Mouse (Mus musculus) hindbrain, postnatal 0 days (tissue): ENCODE measurements at regions not wholly inside any gene's neighbourhood (a gene's known extent, or its start where the extent isn't known, plus 50 kb on each side); places are given as distances from the start of the nearest gene placed in this dataset.

Experiments
- ATAC-seq: fragments of 200-750 bp; cut with Nextera tagmentation; 2 replicates; pipeline ENCODE4 v1.8.0; 2017; ENCODE audit warnings: mild to moderate bottlenecking, moderate TSS enrichment, moderate library complexity
- DNase-seq: peaks from one replicate; pipeline ENCODE4 v3.0.0-alpha.2; 2015; ENCODE audit warnings: low spot score
- H3K27ac ChIP-seq: fragments of 300-500 bp; sonication (generic); 2 replicates; pipeline ENCODE4 v1.5.1; 2014; ENCODE audit warnings: mild to moderate bottlenecking
- H3K27me3 ChIP-seq: fragments of 300-500 bp; sonication (generic); 2 replicates; pipeline ENCODE4 v1.6.1; 2014; ENCODE audit warnings: low read length, mixed read lengths; ENCODE audit not compliant: insufficient read depth
- H3K36me3 ChIP-seq: fragments of 300-500 bp; sonication (generic); 2 replicates; pipeline ENCODE4 v1.6.1; 2014; ENCODE audit warnings: low read length, mixed read lengths; ENCODE audit not compliant: insufficient read depth
- H3K4me1 ChIP-seq: fragments of 300-500 bp; sonication (generic); 2 replicates; pipeline ENCODE4 v1.6.1; 2014; ENCODE audit warnings: antibody characterized with exemption, low read length, mixed read lengths; ENCODE audit not compliant: insufficient read depth
- H3K4me2 ChIP-seq: fragments of 300-500 bp; sonication (generic); 2 replicates; pipeline ENCODE4 v1.6.1; 2014; ENCODE audit warnings: low read depth, mild to moderate bottlenecking, low read length, moderate library complexity, mixed read lengths
- H3K4me3 ChIP-seq: fragments of 300-500 bp; sonication (generic); 2 replicates; pipeline ENCODE4 v1.5.1; 2014; ENCODE audit warnings: low read length
- H3K9ac ChIP-seq: fragments of 300-500 bp; sonication (generic); replicated peaks from 2 replicates; pipeline ENCODE4 v1.6.1; 2014; ENCODE audit warnings: mild to moderate bottlenecking, low read length, moderate library complexity, mixed read lengths
- H3K9me3 ChIP-seq: fragments of 300-500 bp; sonication (generic); 2 replicates; pipeline ENCODE4 v1.6.1; 2016; ENCODE audit warnings: low read length, mixed read lengths
- CTCF ChIP-seq: IDR thresholded peaks from 2 replicates; pipeline ENCODE4 v1.5.1; 2016; ENCODE audit warnings: antibody characterized with exemption, control low read depth, low read depth
- WGBS: fragments of 180-500 bp; shearing (Covaris S2); extraction: QIAGEN DNeasy Blood & Tissue Kit; methylation state at CpG from one replicate; pipeline ENCODE4 v1.1.7; 2014; 5-methylcytosine and 5-hydroxymethylcytosine counted together

DNA sequence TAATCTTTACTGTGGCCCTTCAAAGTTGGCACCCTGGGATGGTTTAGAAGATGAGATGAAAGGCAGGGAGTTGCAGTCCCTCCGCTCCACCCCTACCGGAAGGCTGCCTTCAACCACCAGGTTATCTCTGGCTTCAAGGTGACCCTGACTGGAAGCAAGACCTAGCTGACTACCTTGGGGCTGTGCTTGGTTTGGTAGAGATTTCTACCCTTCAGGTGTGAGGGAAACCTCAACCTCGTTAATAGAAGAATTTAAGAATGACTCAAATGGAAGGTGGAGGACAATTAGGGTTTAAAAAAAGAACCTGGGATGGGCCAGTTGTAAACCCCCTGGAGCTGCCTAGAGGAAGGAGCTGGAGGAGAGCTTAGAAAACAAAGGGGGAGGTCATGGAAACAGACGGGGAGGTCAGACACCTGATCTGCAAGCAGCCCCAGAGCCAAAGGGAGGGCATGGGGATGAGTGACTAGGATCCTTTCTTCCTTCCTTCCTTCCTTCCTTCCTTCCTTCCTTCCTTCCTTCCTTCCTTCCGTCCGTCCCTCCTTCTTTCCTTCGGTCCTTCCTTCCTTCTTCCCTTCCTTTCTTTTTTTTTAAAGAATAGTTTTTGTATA is 111.1 kb downstream of the Sox2 start:
- no peaks in the 10 kb centered on the region for H3K4me1 ChIP-seq
- H3K36me3 ChIP-seq, result no peaks in the 10 kb centered on the region
- ATAC-seq, result no peak
- DNase-seq, result no peak
- no peaks in the 10 kb centered on the region for H3K9me3 ChIP-seq
- WGBS, result 77% methylated on average over 7 of the region's 7 CpGs
- no peaks in the 10 kb centered on the region for H3K27me3 ChIP-seq
- H3K9ac ChIP-seq, result no peak overlapping the region
- TF ChIP-seq CTCF, result no peak
- H3K4me3 ChIP-seq, result no peak overlapping the region
- H3K27ac ChIP-seq, result no peak overlapping the region
- no peak overlapping the region for H3K4me2 ChIP-seq

DNA sequence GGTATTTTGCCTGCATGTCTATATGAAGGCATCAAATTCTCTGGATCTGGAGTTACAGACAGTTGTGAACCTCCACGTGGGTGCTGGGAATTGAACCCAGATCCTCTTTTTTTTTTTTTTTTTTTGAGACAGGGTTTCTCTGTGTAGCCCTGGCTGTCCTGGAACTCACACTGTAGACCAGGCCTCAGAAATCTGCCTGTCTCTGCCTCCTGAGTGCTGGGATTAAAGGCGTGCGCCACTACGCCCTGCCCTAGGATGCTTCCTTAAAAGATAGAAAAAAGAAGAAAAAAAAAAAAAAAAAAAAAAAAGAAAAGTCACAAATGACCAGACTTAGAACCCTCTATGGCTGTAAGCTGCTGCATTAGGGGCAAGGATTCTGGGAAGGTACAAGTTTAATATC is 111.6 kb downstream of the Sox2 start:
- ATAC-seq (no peak), DNase-seq (no peak)
- Histone ChIP-seq H3K4me2 (no peak overlapping the region), H3K36me3 (no peaks in the 10 kb centered on the region), H3K9ac (no peak overlapping the region), H3K4me3 (no peak overlapping the region), H3K4me1 (no peaks in the 10 kb centered on the region), H3K9me3 (no peaks in the 10 kb centered on the region), H3K27me3 (no peaks in the 10 kb centered on the region), H3K27ac (no peak overlapping the region)
- no peak for TF ChIP-seq CTCF
- 95% methylated on average over 4 of the region's 4 CpGs for WGBS

DNA sequence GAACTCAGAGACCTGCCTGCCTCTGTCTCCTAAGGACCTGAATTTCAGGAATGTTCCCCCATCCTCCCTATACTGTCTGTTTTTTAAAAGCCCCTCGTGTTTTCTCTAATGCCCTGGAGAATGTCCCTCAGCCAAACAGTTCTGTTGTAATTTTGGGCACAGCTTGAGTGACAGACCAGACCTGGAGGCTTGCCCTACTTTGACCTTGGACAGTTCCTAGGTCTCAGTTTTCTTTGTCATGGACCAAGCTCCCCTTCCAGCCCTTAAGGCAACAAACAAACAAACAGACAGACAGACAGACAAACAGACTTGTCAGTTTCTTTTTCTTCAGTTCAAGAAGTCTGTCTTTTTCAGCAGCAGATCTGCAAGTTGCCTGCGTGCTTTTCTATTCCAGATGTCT is 114.4 kb downstream of the Sox2 start:
- DNase-seq (no peak), ATAC-seq (no peak)
- Histone ChIP-seq H3K27ac (no peak overlapping the region), H3K9me3 (no peaks in the 10 kb centered on the region), H3K4me3 (no peak overlapping the region), H3K4me1 (no peaks in the 10 kb centered on the region), H3K4me2 (no peak overlapping the region), H3K36me3 (no peaks in the 10 kb centered on the region), H3K9ac (no peak overlapping the region), H3K27me3 (no peaks in the 10 kb centered on the region)
- TF ChIP-seq CTCF, result no peak
- 65% methylated on average over 2 of the region's 2 CpGs for WGBS

DNA sequence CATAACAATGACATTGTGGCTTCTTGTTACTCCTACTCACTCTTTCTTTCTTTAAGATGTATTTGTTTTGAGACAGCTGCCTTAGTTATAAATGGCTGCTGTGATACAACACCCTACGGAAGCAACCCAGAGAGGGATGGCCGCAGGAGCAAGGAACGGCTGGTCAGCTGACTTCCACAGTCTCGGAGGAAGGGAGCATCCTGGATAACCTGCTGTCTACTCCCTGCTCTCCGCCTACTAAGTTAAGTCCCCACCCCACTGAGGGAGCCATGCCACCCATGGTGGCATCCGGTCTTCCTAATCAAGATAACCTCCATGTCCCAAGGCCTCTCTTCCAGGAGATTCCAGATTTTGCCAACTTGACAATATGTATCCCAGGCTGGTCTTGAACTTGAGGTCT is 114.9 kb downstream of the Sox2 start:
- no peaks in the 10 kb centered on the region for H3K9me3 ChIP-seq
- no peak for ATAC-seq
- no peak overlapping the region for H3K4me3 ChIP-seq
- H3K36me3 ChIP-seq, result no peaks in the 10 kb centered on the region
- no peak overlapping the region for H3K9ac ChIP-seq
- WGBS, result 73% methylated on average over 6 of the region's 6 CpGs
- no peaks in the 10 kb centered on the region for H3K27me3 ChIP-seq
- no peak overlapping the region for H3K27ac ChIP-seq
- H3K4me1 ChIP-seq, result no peaks in the 10 kb centered on the region
- DNase-seq, result no peak
- no peak overlapping the region for H3K4me2 ChIP-seq
- TF ChIP-seq CTCF, result no peak

DNA sequence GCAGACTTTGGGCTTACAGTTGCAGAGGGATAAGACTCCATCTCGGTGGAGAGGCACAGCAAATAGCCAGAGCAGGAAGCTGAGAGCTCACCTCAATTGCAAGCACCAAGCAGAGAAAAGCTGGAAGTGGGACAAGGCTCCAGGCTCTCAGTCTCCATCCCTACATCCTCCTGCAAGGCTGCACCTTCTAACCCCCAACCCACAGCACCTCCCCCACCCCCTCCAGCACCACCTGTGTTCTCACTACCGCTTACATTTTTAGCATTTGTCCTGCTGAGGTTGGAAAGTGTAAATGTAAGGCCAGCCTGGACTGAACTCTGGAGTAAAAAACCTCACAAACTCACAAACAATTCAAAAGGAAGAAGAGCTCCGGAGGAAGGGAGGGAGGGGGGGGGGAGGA is 119.6 kb downstream of the Sox2 start:
- no peaks in the 10 kb centered on the region for H3K36me3 ChIP-seq
- no peak for TF ChIP-seq CTCF
- H3K27me3 ChIP-seq, result no peaks in the 10 kb centered on the region
- DNase-seq, result no peak
- H3K9me3 ChIP-seq, result no peaks in the 10 kb centered on the region
- H3K4me1 ChIP-seq, result no peaks in the 10 kb centered on the region
- no peak overlapping the region for H3K27ac ChIP-seq
- H3K9ac ChIP-seq, result no peak overlapping the region
- H3K4me3 ChIP-seq, result no peak overlapping the region
- WGBS, result 33% methylated on average over 2 of the region's 3 CpGs
- ATAC-seq, result no peak
- H3K4me2 ChIP-seq, result no peak overlapping the region

DNA sequence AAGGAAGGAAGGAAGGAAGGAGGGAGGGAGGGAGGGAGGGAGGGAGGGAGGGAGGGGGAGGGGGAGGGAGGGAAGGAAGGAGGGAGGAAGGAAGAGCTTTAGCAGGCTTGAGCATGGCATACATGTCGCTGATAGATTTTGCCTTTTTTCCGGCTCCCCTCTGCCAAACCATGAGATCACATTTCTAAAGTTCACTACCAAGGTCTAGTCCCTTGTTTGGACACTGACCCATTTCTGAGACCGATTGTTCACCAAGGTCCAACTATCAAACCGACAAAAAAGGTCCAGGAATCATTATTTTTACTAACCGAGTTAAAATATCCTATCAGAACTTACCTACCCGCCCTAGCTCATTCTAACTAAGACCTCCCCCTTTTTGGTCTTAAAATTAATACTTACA is 120.1 kb downstream of the Sox2 start:
- no peaks in the 10 kb centered on the region for H3K27me3 ChIP-seq
- H3K9me3 ChIP-seq, result no peaks in the 10 kb centered on the region
- WGBS, result 80% methylated on average over 6 of the region's 6 CpGs
- no peaks in the 10 kb centered on the region for H3K36me3 ChIP-seq
- no peak for TF ChIP-seq CTCF
- no peak overlapping the region for H3K4me3 ChIP-seq
- H3K9ac ChIP-seq, result no peak overlapping the region
- no peak overlapping the region for H3K4me2 ChIP-seq
- DNase-seq, result no peak
- H3K27ac ChIP-seq, result no peak overlapping the region
- no peaks in the 10 kb centered on the region for H3K4me1 ChIP-seq
- no peak for ATAC-seq

DNA sequence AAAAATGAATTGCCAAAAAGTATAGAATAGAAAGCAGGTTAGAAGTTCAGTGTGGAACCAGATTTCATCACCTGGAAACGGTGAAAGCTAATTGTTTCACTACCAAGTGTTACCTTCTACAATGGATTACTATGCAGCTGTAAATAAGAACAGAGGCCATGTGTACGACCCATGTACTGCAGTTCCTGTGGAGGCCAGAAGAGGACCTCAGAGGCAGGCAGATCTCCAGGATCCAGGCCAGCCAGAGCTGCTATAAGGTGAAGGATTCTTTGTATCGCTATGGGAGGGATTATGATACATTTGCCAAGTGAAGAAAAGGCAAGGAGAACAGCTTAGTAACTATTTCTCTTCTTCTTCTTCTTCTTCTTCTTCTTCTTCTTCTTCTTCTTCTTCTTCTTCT is 121.8 kb downstream of the Sox2 start:
- Histone ChIP-seq H3K4me1 (no peaks in the 10 kb centered on the region), H3K36me3 (no peaks in the 10 kb centered on the region), H3K9me3 (no peaks in the 10 kb centered on the region), H3K4me3 (no peak overlapping the region), H3K4me2 (no peak overlapping the region), H3K27me3 (no peaks in the 10 kb centered on the region), H3K9ac (no peak overlapping the region), H3K27ac (no peak overlapping the region)
- ATAC-seq, result no peak
- no peak for TF ChIP-seq CTCF
- no peak for DNase-seq
- WGBS, result 94% methylated on average over 3 of the region's 3 CpGs
